Mouse (Mus musculus) thymus, adult 2 months (tissue): ENCODE measurements around the gene Mettl11b. TPM values are rescaled to one million over a fixed set of nuclear protein-coding genes. Genes with fewer than 3 reads are reported as not detected.
"Not testable (repeated sequence)": the region's sequence is repeated elsewhere in the genome, so short reads cannot be mapped to it uniquely, and the experiment has no call there.

ENCODE experiments used
- DNase-seq: peaks from one replicate; pipeline ENCODE4 v3.0.0; 2021
- H3K27ac ChIP-seq: fragments of 200-500 bp; 2 replicates; pipeline ENCODE4 v1.5.1; 2012; ENCODE audit warnings: low read length, control low read depth; ENCODE audit not compliant: control insufficient read depth, insufficient read depth
- H3K27me3 ChIP-seq: fragments of 200-500 bp; 2 replicates; pipeline ENCODE4 v1.6.1; 2012; ENCODE audit warnings: mild to moderate bottlenecking, low read length, moderate library complexity, mixed read lengths; ENCODE audit not compliant: control insufficient read depth, insufficient read depth
- H3K36me3 ChIP-seq: fragments of 200-500 bp; 2 replicates; pipeline ENCODE4 v1.6.1; 2012; ENCODE audit warnings: mild to moderate bottlenecking, low read length, moderate library complexity; ENCODE audit not compliant: control insufficient read depth, insufficient read depth
- H3K4me1 ChIP-seq: fragments of 200-500 bp; replicated peaks from 2 replicates; pipeline ENCODE4 v1.6.1; 2012; ENCODE audit warnings: low read length; ENCODE audit not compliant: control insufficient read depth, insufficient read depth
- H3K4me3 ChIP-seq: fragments of 200-500 bp; 2 replicates; pipeline ENCODE4 v1.5.1; 2012; ENCODE audit warnings: mild to moderate bottlenecking, low read length, control low read depth, moderate library complexity; ENCODE audit not compliant: control insufficient read depth, insufficient read depth
- CTCF ChIP-seq: fragments of 200-500 bp; IDR thresholded peaks from 2 replicates; pipeline ENCODE4 v1.5.1; 2012; ENCODE audit warnings: mild to moderate bottlenecking, control low read depth, low read length, moderate library complexity, borderline replicate concordance; ENCODE audit not compliant: control insufficient read depth, poor library complexity, insufficient read depth; ENCODE audit errors: extremely low read depth
- POLR2A ChIP-seq: fragments of 200-500 bp; IDR thresholded peaks from 2 replicates; pipeline ENCODE4 v1.6.1; 2012; ENCODE audit warnings: mild to moderate bottlenecking, low read length, control low read depth, moderate library complexity; ENCODE audit not compliant: control insufficient read depth, poor library complexity, insufficient read depth; ENCODE audit errors: extremely low read depth
- WGBS: fragments of 180-500 bp; shearing (Covaris S2); methylation state at CpG from one replicate; pipeline ENCODE4 v1.1.7; 2018; 5-methylcytosine and 5-hydroxymethylcytosine counted together
- polyA plus RNA-seq: library from polyadenylated mRNA; depleted of rRNA; stranded (reverse); fragments of >200 nt; gene quantifications from 2 replicates; pipeline ENCODE4 v1.2.3, GENCODE M21; 2012; rRNA removed

Mettl11b gene
- polyA plus RNA-seq = not detected in 2 replicates

GRCm38 (mm10) chr1:163725106-163725759, at the start of gene Mettl11b:
TSS of gene Mettl11b (minus strand) at chr1:163725232.
- no peak for DNase-seq
- Histone ChIP-seq H3K27ac (no peak within 1 kb of the TSS), H3K27me3 (no peaks in the 10 kb centered on the region), H3K4me1 (no peaks in the 10 kb centered on the region), H3K36me3 (no peaks in the 10 kb centered on the region), H3K4me3 (no peak within 1 kb of the TSS)
- no peak for TF ChIP-seq CTCF
- no peak for TF ChIP-seq POLR2A
- WGBS = 85% methylated on average over 9 of the region's 9 CpGs

GRCm38 (mm10) chr1:163757462-163758207, 32.6 kb upstream of the Mettl11b start:
- Histone ChIP-seq H3K27ac (no peak overlapping the region), H3K4me3 (no peak overlapping the region), H3K36me3 (no peaks in the 10 kb centered on the region), H3K4me1 (no peaks in the 10 kb centered on the region), H3K27me3 (no peaks in the 10 kb centered on the region)
- no peak for TF ChIP-seq CTCF
- TF ChIP-seq POLR2A = no peak
- WGBS = 84% methylated on average over 10 of the region's 10 CpGs
- DNase-seq = no peak

GRCm38 (mm10) chr1:163751360-163751992, 26.4 kb upstream of the Mettl11b start:
- H3K4me3 ChIP-seq = no peak overlapping the region
- TF ChIP-seq CTCF (no peak), POLR2A (no peak)
- 71% methylated on average over 4 of the region's 4 CpGs for WGBS
- no peaks in the 10 kb centered on the region for H3K36me3 ChIP-seq
- no peak for DNase-seq
- no peaks in the 10 kb centered on the region for H3K4me1 ChIP-seq
- no peaks in the 10 kb centered on the region for H3K27me3 ChIP-seq
- H3K27ac ChIP-seq = no peak overlapping the region

- Histone ChIP-seq H3K4me3 (no peak overlapping the region), H3K4me1 (no peaks in the 10 kb centered on the region), H3K27me3 (no peaks in the 10 kb centered on the region), H3K27ac (no peak overlapping the region), H3K36me3 (no peaks in the 10 kb centered on the region)
- WGBS = 75% methylated on average over 1 of the region's 1 CpGs
- TF ChIP-seq POLR2A (no peak), CTCF (no peak)
- no peak for DNase-seq
Measured at GRCm38 (mm10) chr1:163737239-163737533, 12.2 kb upstream of the Mettl11b start.

GRCm38 (mm10) chr1:163736441-163737238, 11.6 kb upstream of the Mettl11b start:
- TF ChIP-seq POLR2A (no peak), CTCF (no peak)
- no peak for DNase-seq
- 81% methylated on average over 10 of the region's 10 CpGs for WGBS

GRCm38 (mm10) chr1:163731166-163731565, 6.1 kb upstream of the Mettl11b start:
- not testable (repeated sequence) for DNase-seq, H3K27me3 ChIP-seq, H3K27ac ChIP-seq, H3K36me3 ChIP-seq, H3K4me3 ChIP-seq, H3K4me1 ChIP-seq
- 95% methylated on average over 10 of the region's 10 CpGs for WGBS

More at GRCm38 (mm10) chr1:163736441-163737238, 11.6 kb upstream of the Mettl11b start:
- Histone ChIP-seq H3K4me3 (no peak overlapping the region), H3K36me3 (no peaks in the 10 kb centered on the region), H3K27me3 (no peaks in the 10 kb centered on the region), H3K4me1 (no peaks in the 10 kb centered on the region), H3K27ac (no peak overlapping the region)
